Mouse (Mus musculus) lung, adult 2 months (tissue): ENCODE measurements around the gene Atp6v1g2.

Source experiments
- CTCF ChIP-seq: fragments of 200-500 bp; IDR thresholded peaks from 2 replicates; pipeline ENCODE4 v1.5.1; 2011; ENCODE audit warnings: mild to moderate bottlenecking, low read length, control low read depth; ENCODE audit not compliant: insufficient read depth
- POLR2A ChIP-seq: fragments of 200-500 bp; IDR thresholded peaks from 2 replicates; pipeline ENCODE4 v1.6.1; 2011; ENCODE audit warnings: low read depth, mild to moderate bottlenecking, control low read depth, low read length, borderline replicate concordance; ENCODE audit errors: extremely low read depth

DNA sequence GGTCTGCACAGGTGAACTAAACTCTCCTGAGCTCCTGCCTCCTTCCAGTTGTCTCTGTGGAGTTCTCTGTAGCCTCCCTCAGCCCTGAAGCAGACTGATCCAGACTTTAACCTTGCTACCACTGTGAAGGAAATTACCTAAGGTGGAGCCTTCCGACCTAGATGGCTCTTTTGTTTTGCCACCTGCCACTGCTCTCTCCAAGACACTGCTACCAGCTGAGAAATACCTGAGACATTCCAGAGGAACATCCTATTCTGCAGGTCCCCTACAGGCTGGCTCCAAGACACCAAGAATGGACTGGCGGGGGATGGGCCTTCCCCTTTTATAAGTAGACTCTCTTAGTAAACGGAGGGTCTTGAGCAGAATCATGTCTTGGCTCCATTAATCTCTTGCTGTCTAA is 46.8 kb downstream of the Atp6v1g2 start:
- TF ChIP-seq POLR2A: no peak
- TF ChIP-seq CTCF: no peak
